Mouse (Mus musculus): ENCODE measurements around the gene Gm20388. TPM values are rescaled to one million over a fixed set of nuclear protein-coding genes. Genes with fewer than 3 reads are reported as not detected.

The Gm20388 gene
- total and polyA plus RNA-seq, 2 experiments from 2014 or later: 51.3 TPM; not detected in 1

GRCm38 (mm10) chr8:120986022-120986421 lies 1075.4 kb downstream of the Gm20388 start:
- DNase-seq: no peak
- WGBS: 85% methylated on average over 7 of the region's 7 CpGs
- Histone ChIP-seq H3K4me3 (ENCODE audit: low read depth, low read length) (no peak overlapping the region), H3K9me3 (ENCODE audit: low read length) (no peaks in the 10 kb centered on the region), H3K9ac (no peak overlapping the region), H3K4me2 (ENCODE audit: low read depth) (no peak overlapping the region), H3K36me3 (ENCODE audit: insufficient read depth) (no peaks in the 10 kb centered on the region), H3K4me1 (ENCODE audit: insufficient read depth) (no peaks in the 10 kb centered on the region), H3K27ac (ENCODE audit: low read depth, low read length) (no peak overlapping the region), H3K27me3 (ENCODE audit: insufficient read depth, low read length) (no peaks in the 10 kb centered on the region)
- no peak for TF ChIP-seq CTCF (IDR thresholded peaks at IDR 0.05; ENCODE audit: low read depth)
- no peak for ATAC-seq

GRCm38 (mm10) chr8:120993738-120994137 lies 1083.1 kb downstream of the Gm20388 start:
- WGBS: 82% methylated on average over 16 of the region's 16 CpGs

GRCm38 (mm10) chr8:120995424-120995823 lies 1084.8 kb downstream of the Gm20388 start:
- 76% methylated on average over 9 of the region's 9 CpGs for WGBS
- no peaks in the 10 kb centered on the region for H3K27me3 ChIP-seq (ENCODE audit: insufficient read depth, low read length)

More at GRCm38 (mm10) chr8:120993738-120994137, 1083.1 kb downstream of the Gm20388 start:
- Histone ChIP-seq H3K9me3 (ENCODE audit: low read length) (no peaks in the 10 kb centered on the region), H3K4me2 (ENCODE audit: low read depth) (no peak overlapping the region), H3K4me3 (ENCODE audit: low read depth, low read length) (no peak overlapping the region), H3K27ac (ENCODE audit: low read depth, low read length) (no peak overlapping the region), H3K9ac (no peak overlapping the region), H3K36me3 (ENCODE audit: insufficient read depth) (no peaks in the 10 kb centered on the region), H3K27me3 (ENCODE audit: insufficient read depth, low read length) (no peaks in the 10 kb centered on the region), H3K4me1 (ENCODE audit: insufficient read depth) (no peaks in the 10 kb centered on the region)
- TF ChIP-seq CTCF (IDR thresholded peaks at IDR 0.05; ENCODE audit: low read depth): no peak
- DNase-seq (no peak), ATAC-seq (no peak)

GRCm38 (mm10) chr8:120996905-120997581 lies 1086.4 kb downstream of the Gm20388 start:
- no peak for TF ChIP-seq CTCF (IDR thresholded peaks at IDR 0.05; ENCODE audit: low read depth)
- Histone ChIP-seq H3K36me3 (ENCODE audit: insufficient read depth) (no peaks in the 10 kb centered on the region), H3K27me3 (ENCODE audit: insufficient read depth, low read length) (no peaks in the 10 kb centered on the region), H3K4me2 (ENCODE audit: low read depth) (no peak overlapping the region), H3K4me3 (ENCODE audit: low read depth, low read length) (no peak overlapping the region), H3K27ac (ENCODE audit: low read depth, low read length) (no peak overlapping the region), H3K9me3 (ENCODE audit: low read length) (no peaks in the 10 kb centered on the region), H3K9ac (no peak overlapping the region), H3K4me1 (ENCODE audit: insufficient read depth) (no peaks in the 10 kb centered on the region)
- no peak for ATAC-seq
- 61% methylated on average over 12 of the region's 12 CpGs for WGBS
- no peak for DNase-seq

More at GRCm38 (mm10) chr8:120995424-120995823, 1084.8 kb downstream of the Gm20388 start:
- H3K36me3 ChIP-seq (ENCODE audit: insufficient read depth): no peaks in the 10 kb centered on the region
- DNase-seq: no peak
- no peaks in the 10 kb centered on the region for H3K4me1 ChIP-seq (ENCODE audit: insufficient read depth)
- H3K9ac ChIP-seq: no peak overlapping the region
- H3K4me3 ChIP-seq (ENCODE audit: low read depth, low read length): no peak overlapping the region
- H3K9me3 ChIP-seq (ENCODE audit: low read length): no peaks in the 10 kb centered on the region
- no peak for ATAC-seq
- no peak for TF ChIP-seq CTCF (IDR thresholded peaks at IDR 0.05; ENCODE audit: low read depth)
- no peak overlapping the region for H3K27ac ChIP-seq (ENCODE audit: low read depth, low read length)
- no peak overlapping the region for H3K4me2 ChIP-seq (ENCODE audit: low read depth)

GRCm38 (mm10) chr8:120997926-120998325 lies 1087.3 kb downstream of the Gm20388 start:
- Histone ChIP-seq H3K27ac (ENCODE audit: low read depth, low read length) (no peak overlapping the region), H3K4me1 (ENCODE audit: insufficient read depth) (no peaks in the 10 kb centered on the region), H3K9ac (no peak overlapping the region), H3K27me3 (ENCODE audit: insufficient read depth, low read length) (no peaks in the 10 kb centered on the region), H3K9me3 (ENCODE audit: low read length) (no peaks in the 10 kb centered on the region), H3K4me2 (ENCODE audit: low read depth) (no peak overlapping the region), H3K4me3 (ENCODE audit: low read depth, low read length) (no peak overlapping the region), H3K36me3 (ENCODE audit: insufficient read depth) (no peaks in the 10 kb centered on the region)
- ATAC-seq: no peak
- DNase-seq: no peak
- 78% methylated on average over 9 of the region's 9 CpGs for WGBS
- no peak for TF ChIP-seq CTCF (IDR thresholded peaks at IDR 0.05; ENCODE audit: low read depth)

GRCm38 (mm10) chr8:120998966-120999365 lies 1088.3 kb downstream of the Gm20388 start:
- no peaks in the 10 kb centered on the region for H3K27me3 ChIP-seq (ENCODE audit: insufficient read depth, low read length)
- no peaks in the 10 kb centered on the region for H3K4me1 ChIP-seq (ENCODE audit: insufficient read depth)
- no peaks in the 10 kb centered on the region for H3K36me3 ChIP-seq (ENCODE audit: insufficient read depth)
- no peak for ATAC-seq
- H3K4me3 ChIP-seq (ENCODE audit: low read depth, low read length): no peak overlapping the region
- 86% methylated on average over 14 of the region's 14 CpGs for WGBS
- TF ChIP-seq CTCF (IDR thresholded peaks at IDR 0.05; ENCODE audit: low read depth): no peak
- no peak overlapping the region for H3K9ac ChIP-seq
- DNase-seq: no peak
- H3K4me2 ChIP-seq (ENCODE audit: low read depth): no peak overlapping the region
- no peaks in the 10 kb centered on the region for H3K9me3 ChIP-seq (ENCODE audit: low read length)
- H3K27ac ChIP-seq (ENCODE audit: low read depth, low read length): no peak overlapping the region; the same call in 1 of the 2 replicates

- Histone ChIP-seq H3K4me3 (ENCODE audit: low read depth, low read length) (no peak overlapping the region), H3K4me1 (ENCODE audit: insufficient read depth) (no peaks in the 10 kb centered on the region), H3K9ac (no peak overlapping the region), H3K27me3 (ENCODE audit: insufficient read depth, low read length) (no peaks in the 10 kb centered on the region), H3K9me3 (ENCODE audit: low read length) (peaks cover 5% of the 10 kb centered on the region; the same call in 1 of the 2 replicates), H3K36me3 (ENCODE audit: insufficient read depth) (no peaks in the 10 kb centered on the region), H3K4me2 (ENCODE audit: low read depth) (no peak overlapping the region), H3K27ac (ENCODE audit: low read depth, low read length) (no peak overlapping the region)
- WGBS: 84% methylated on average over 12 of the region's 12 CpGs
- ATAC-seq (no peak), DNase-seq (no peak)
- no peak for TF ChIP-seq CTCF (IDR thresholded peaks at IDR 0.05; ENCODE audit: low read depth)
Observed at GRCm38 (mm10) chr8:121001951-121002350, 1091.3 kb downstream of the Gm20388 start.

Measured in forebrain, postnatal 0 days (tissue).